Mouse (Mus musculus): ENCODE measurements around the gene Crim1. TPM values are rescaled to one million over a fixed set of nuclear protein-coding genes. Genes with fewer than 3 reads are reported as not detected.

Crim1 gene
- total RNA-seq, 2 experiments from 2014 or later: 19.3 to 20.1 TPM

DNA sequence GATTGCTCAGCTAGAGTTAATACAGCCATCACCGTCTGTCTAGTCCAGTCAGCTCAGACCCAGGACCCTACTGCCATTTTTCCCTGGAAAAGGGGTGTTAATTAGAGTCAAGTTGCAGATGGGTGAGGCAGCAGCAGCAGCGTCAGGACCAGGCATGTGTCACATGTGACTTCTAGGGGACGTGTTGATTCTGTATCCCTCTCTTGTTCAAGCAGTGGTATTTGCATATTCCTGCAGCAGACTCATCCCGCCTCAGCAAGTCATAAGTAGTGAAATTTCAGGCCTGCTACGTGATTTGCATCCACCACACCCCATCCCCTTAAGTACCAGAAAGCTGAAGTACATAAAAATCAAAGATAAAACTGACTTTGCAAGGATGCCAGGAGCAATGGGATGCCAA is 113.6 kb downstream of the Crim1 start:
- no peak for DNase-seq
- intact Hi-C loops (cut with DNase I; ENCODE audit: low total_unique reads): no loop called here

DNA sequence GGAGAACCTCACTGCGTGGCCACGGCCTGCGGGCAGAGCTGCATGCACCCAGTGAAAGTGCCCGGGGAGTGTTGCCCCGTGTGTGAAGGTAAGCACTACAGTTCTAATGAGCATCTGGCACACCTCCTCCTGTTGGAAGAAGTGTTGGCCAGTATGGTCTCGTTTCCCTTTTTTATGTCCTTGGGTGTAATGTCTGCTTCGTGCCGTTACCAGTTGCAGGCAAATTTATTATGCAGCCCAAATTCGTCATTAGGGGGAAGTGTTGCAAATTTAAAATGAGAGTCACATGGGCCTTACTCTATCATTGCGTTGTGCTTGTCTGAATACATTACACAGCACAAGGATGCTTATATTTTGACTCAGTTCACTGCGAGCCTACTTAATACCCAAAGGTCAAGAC is 115.6 kb downstream of the Crim1 start:
- DNase-seq: no peak
- intact Hi-C loops (cut with DNase I; ENCODE audit: low total_unique reads): no loop called here

DNA sequence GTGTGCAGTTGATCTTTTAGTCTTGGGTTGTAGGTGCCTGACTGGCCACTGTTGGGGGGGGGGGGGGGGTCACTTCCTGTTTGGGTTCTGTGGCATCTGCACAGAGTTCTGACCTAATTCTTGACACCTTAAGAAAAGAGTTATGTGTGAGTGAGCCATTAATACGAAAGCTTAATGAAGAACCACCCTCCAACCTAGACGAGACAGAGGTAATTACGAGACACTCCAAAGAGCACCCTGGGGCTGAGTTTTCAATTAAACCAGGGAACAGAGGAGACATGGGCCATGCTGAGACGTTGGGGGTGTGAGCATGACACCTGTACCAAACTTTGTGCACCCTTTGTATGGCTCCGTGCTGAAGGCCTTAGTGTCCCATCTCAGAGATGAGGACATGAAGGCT is 117.3 kb downstream of the Crim1 start:
- intact Hi-C loops (cut with DNase I; ENCODE audit: low total_unique reads): no loop called here
- no peak for DNase-seq

DNA sequence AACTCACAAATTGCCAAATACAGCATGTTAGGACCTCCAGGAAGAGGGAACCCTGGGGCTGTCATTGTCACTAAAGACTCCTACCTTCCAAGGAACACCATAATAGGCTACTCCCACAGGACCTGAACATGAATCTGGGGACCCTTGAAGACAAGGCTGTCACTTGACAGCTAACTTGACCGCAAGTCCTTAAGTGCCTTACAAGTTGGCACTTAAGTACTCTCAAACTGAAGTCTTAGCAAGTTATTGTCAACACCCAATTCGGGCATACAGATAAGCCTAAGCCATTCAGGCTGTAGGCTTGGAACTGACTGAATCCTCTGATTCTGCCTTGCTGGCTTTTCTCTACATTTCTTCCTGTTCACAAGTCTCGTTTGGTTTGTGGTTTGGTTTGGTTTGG is 118.8 kb downstream of the Crim1 start:
- DNase-seq: no peak
- intact Hi-C loops (cut with DNase I; ENCODE audit: low total_unique reads): no loop called here

DNA sequence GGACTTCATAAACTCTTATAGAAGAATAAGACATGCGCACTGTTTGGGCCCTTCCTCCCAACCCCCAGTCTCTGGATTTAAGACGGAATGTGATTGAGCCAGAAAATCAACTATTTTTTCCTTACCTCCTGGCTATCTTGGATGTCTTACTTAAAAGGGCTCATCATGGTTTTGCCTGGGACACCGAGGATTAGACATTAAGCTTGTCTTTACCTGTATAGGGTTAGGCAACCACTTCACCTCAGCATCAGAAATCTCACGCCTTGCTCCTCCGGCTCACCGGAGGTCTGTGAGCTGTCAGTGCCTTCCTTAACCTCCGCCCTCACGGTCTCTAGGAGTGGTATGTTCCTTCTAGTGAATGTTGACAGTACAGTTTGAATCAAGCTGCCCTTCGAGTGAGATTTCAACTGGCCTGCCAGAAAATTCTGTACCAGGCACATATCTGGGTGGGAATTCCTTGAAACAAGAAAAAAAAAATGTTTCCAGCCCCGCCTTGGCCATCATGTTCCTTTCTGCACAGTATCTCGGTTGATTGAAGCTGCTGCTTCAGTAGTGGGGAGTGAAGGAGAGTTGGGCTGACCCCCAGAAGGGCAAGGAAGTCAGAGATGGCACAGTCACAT is 121.3 kb downstream of the Crim1 start:
- intact Hi-C loops (cut with DNase I; ENCODE audit: low total_unique reads): no loop called here
- no peak for DNase-seq

DNA sequence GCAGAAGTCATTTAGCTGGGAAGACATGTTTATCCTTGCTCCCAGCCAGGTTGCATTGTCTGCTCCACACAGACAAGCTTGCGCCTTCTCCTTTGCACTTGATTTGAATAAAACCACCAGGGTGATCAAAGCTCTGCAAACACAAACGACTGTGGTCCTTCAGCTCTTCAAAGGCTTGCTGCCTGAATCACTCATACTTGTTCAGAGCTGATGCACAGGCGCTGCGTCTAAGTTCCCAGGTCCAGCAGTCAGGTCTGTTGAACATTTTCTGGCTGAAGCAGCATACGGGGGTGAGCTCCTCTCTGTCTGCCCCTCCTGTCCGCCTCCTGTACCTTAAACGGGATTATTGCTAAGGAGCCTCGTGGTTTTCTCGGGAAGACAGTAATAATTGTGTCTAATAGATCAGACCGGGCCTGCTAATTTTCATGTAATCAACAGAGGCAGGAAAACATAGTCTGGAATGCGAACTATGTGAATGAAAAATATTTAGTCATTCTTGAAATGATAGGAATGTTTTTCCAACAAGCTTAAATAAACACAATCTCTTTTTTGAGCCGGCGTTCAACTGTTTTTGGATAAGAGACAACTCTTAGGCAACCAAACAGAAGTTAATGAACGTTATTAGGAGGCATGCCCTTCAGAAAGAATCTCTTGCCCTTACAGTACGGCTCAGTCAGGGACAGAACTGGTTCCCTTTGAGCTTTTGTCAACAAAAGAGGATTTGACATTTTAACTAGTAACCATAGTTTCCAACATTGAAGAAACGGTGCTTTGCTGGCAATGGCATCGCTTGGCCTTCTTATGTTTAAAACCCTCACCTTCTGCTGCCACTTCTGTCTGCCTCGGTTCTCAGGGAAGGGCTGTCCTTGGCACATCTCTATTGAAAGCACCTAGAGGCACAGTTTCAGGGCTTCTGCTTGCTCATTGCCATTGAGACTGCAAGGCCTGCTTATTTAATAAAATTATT is 122.6 kb downstream of the Crim1 start:
- intact Hi-C loops (cut with DNase I; ENCODE audit: low total_unique reads): no loop called here
- no peak for DNase-seq

DNA sequence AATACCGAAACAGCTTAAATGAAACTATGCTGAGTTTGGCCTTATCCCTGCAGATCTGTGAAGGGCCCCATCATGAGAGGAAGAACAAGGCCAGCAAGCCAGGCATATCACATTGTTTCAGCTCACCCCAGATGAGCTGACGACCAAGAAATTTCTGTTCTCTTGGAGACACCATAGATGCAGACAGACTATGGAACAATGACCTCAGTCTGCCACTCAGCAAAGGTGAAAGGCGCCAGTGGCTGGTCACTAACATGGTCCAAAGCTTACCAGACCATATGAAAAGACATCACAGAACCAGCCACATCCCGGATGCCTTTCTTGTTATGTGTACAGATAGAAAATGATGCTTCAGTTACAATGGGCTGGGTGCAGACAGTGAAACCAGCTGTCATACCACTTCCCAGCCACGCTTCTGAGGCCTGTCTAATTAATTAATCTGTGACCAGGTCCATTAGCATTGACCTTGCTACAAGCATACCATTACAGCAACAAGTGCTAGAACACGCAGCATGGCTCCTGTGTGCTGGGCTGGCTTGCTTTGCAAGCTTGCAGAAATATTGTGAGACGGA is 125.8 kb downstream of the Crim1 start:
- no peak for DNase-seq
- intact Hi-C loops (cut with DNase I; ENCODE audit: low total_unique reads): no loop called here

DNA sequence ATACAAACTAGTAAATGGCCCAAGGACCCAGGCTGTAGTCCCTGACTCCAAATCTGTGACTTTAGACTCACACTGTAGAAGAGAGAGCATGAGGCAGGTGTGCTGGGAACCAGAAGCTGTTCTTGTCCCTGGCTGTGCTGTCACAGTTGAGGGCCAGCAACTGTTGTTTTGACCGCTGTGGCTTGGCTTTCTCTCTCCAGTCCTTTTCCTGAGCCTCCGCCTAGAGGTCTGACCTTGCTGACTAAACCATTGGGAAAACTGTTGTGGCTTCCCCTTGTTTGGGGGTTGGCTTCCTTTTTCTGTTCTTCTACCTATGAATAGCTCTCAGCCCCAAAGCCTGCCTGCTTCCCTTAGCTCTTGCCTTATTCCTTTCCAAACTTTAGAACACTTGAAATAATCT is 126.3 kb downstream of the Crim1 start:
- no peak for DNase-seq
- intact Hi-C loops (cut with DNase I; ENCODE audit: low total_unique reads): no loop called here

DNA sequence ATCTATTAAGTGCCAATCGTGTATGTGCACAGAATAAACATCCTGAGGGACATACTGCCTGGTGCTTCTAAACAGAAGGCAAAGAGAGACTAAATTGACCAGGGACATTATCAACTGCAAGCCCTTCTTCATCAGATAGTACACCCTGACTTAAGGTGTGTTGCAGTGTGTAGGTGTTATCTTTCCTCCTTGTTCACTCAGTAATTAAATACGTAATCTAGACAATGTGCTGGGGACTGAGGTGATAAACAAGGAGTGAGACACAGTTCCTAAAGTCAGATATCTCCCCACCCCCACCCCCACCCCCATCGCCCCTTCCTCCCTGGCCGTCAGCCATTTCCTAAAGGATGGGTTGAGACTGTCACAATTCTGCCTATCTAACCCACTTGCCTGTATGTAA is 127.1 kb downstream of the Crim1 start:
- DNase-seq: no peak
- intact Hi-C loops (cut with DNase I; ENCODE audit: low total_unique reads): no loop called here

DNA sequence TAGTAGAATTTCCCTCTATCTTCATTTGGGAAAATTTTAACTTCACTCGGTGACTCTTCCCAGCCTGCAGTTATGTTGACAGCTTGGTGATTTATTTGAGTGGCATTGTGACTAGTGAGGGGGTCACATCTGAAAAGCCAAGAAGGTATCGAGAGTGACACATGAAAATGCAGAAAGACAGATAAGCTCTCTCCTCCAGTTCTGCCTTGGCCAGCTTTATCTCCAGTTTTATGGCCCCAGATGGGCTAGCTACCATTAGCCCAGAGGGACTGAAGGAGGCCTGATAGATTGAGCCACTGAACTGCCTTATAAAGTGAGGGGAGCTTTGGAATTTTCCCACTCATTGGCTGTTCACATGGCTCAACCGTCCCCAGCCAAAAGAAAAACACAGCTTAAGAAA is 128.2 kb downstream of the Crim1 start:
- intact Hi-C loops (cut with DNase I; ENCODE audit: low total_unique reads): no loop called here

DNA sequence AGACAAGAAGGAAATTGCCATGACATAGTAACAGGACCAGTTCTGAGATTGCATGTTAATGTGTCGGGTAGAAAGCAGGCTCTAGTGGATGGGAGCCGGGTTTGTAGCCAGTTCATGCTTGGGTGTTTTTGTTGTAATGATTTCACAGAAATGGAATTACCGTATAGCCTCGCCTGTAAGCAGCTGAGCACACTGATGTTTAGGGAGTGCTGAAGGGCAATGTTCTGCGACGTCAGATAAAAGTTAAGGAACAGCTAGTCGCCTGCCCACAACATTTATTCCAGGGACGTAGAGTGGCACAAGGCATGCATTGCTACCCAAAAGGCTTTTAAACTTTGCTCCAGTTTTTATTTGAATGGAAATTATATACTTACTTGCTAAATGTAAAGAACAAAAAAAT is 131.4 kb downstream of the Crim1 start:
- DNase-seq: no peak
- intact Hi-C loops (cut with DNase I; ENCODE audit: low total_unique reads): no loop called here

More for the DNA sequence above, 128.2 kb downstream of the Crim1 start:
- no peak for DNase-seq

DNA sequence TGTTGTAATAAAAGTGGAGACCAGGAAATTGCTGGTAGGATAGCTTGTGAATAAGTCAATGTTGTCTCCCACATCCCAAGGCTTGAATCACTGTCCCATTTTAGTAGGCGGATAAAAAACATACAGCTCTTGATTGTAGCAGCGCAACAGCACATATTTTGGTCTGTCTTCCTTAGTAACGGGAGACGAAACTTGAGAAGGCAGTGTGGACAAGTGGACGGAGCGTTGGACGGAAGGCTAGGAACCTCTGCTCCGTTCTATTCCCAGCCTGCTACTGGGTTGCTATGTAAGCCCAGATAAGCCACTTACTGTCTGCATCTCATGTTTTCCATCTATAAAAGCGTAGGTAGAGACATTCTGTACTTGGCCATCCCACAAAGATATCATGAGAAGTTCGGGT is 133.2 kb downstream of the Crim1 start:
- intact Hi-C loops (cut with DNase I; ENCODE audit: low total_unique reads): no loop called here
- DNase-seq: no peak

DNA sequence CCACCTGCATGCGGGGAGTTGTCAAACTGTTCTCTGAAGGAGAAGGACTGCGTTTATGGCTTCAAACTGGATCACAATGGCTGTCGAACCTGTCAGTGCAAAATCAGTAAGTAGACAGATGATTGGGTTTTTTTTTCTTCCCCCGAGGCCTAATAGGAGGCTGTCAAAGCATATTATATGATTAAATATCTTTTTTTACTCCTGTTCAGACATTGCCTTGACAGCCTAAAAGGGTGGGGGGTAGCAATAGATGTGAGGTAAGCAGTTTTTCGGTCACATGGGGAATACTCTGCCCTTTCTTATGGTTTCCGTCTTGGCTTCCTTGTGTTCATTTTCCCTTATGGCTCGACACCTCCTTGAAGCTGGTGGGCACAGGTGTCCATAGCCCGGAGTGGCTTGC is 135.2 kb downstream of the Crim1 start:
- no peak for DNase-seq
- intact Hi-C loops (cut with DNase I; ENCODE audit: low total_unique reads): no loop called here

DNA sequence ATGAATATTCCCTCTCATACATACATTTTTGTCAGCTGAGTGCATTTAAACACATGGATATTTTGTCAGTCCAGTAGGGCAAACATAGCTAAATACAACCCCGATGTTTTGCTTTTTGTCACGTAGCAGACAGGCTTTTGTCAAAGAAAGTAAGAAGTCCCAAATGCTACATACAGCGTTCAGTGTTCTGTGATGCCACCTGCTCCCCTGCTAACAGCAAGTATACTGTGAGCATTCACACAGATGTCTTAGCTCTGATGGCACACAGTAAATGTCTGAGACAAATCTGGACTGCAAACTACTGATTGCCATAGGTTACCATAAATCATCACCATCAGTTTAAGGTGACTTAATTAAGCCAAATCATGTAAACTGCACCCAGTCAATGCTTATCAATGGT is 143.6 kb downstream of the Crim1 start:
- no peak for DNase-seq
- intact Hi-C loops (cut with DNase I; ENCODE audit: low total_unique reads): loop anchor here (10.0 kb wide), 1 partner anchor 111 kb away; no protein-coding TSS in a partner anchor

DNA sequence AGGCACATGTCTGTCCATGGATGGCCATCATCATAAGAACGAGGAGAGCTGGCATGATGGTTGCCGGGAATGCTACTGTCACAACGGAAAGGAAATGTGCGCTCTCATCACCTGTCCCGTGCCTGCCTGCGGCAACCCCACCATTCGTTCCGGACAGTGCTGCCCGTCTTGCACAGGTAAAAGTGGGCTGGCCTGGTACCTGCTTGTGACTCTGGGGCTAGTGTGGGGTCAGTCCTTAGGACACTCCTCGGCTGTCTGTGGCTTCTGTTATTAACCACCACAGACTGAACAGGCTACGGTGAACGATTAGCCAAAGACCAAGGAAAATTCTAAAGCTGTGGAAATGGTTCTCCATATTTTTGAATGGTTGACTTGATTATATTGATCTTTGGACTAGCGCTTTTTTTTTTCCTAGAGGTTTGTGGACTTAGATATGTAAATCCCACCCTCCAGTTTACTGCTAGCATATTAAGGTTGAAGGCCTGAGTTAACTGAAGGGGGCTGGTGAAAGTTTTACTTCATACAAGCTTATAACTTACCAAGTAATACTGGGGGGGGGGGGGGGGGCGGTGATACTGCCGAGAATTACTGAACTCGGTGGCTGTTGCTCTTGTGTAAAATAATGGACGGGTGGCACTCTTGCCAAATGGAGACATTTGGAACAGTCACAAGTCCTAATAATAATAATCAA is 147.2 kb downstream of the Crim1 start:
- intact Hi-C loops (cut with DNase I; ENCODE audit: low total_unique reads): loop anchor here (10.0 kb wide), 1 partner anchor 108 kb away; no protein-coding TSS in a partner anchor
- DNase-seq: no peak

DNA sequence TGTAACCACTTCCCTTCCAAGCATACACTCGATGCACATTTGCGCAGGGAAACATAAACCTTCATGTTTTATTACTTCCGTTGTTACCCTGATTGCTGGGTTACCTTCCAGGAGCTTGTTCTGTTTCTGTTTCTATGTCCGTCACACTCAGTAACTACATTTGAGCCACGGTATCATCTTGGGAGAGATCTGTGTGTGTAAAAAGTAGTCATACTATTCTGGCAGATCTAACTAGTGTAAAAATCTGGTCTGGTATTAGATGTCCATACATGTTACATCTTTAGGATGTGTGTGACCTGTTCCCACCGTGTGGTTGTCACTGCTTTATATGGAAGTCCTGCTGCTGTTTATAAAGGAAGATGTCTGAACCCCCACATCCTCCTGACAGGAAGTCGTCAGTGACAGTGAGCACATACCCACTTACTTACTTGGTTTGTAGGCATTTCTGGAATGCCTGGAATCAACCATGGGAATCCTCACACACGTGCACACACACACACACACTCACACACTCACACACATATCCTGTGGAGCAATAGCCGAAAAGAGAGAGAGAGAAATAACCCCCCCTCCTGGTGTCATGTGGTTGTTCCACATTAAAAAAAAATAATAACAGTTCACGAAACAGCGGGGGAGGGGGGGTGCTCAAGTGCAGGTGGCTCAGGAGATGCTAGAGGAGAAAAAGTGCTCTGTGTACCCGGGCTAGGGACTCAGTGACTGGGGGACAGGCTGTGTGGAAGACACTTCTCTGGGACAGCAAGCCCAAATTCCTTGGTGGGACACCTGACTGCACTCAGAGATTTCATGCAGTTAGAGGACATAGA is 151.8 kb downstream of the Crim1 start:
- intact Hi-C loops (cut with DNase I; ENCODE audit: low total_unique reads): no loop called here
- DNase-seq: no peak

DNA sequence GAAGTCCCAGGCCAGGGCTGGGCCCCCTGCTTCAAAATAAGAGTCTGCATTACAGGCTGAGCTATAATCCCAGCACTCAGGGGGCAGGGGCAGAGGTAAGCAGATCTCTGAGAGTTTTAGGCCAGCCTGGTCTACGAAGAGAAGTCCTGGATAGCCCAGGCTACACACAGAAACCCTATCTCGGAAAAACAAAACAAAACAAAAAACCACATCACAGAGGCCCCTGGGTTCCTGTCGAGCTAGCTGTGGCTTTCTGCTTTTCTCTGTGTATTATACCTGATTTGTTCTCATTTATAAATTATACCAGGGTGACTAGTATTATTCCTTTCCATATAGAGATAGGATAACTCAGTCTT is 152.4 kb downstream of the Crim1 start:
- no peak for DNase-seq
- intact Hi-C loops (cut with DNase I; ENCODE audit: low total_unique reads): no loop called here

DNA sequence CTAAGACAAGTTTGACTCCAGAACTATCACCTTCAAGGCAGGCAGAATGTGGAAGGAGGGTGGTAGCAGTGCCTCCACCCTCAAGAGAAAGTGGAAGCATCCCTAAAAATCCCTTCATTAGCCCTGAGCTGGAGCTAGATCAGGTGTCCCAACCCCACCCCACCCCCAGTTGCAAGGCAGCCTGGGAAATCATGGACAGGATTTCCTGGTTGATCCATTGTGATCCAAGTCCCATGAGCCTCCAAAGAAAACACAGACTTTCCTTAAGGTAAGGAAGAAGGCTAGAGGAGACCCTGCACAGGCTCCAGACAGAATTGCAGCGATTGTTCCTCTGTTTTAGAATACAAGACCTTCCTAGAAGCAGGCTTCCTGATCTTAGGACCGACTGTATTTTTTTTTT is 154.4 kb downstream of the Crim1 start:
- no peak for DNase-seq
- intact Hi-C loops (cut with DNase I; ENCODE audit: low total_unique reads): no loop called here

DNA sequence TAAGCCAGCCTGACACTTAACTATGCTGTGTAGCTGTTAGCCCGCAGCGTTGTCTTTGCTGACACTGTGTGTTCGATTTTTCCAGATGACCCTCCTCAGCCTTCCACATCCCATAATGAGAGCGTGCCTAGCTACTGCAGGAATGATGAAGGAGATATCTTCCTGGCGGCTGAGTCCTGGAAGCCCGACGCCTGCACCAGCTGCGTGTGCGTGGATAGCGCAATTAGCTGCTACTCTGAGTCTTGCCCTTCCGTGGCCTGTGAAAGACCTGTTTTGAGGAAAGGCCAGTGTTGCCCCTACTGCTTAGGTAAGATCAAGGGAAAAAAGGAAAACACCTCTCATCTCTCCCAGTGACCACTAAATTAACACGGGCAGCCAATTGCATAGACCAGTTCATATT is 154.8 kb downstream of the Crim1 start:
- intact Hi-C loops (cut with DNase I; ENCODE audit: low total_unique reads): no loop called here

More for the DNA sequence above, 154.8 kb downstream of the Crim1 start:
- no peak for DNase-seq
